Comparison of ENCODE assay signal across 8 mouse cellular contexts in genomic region chr12:80259216-80260055, GRCm38 (mm10). TPM values are rescaled to one million over a fixed set of nuclear protein-coding genes. Genes with fewer than 3 reads are reported as not detected.
A peak's percentile ranks its signal among the peaks of the same experiment; 100 is the strongest.
DNase-seq lines count a peak whose midpoint lies in the region; ATAC-seq lines count a peak whose summit lies in the region.

No protein-coding gene starts in this region.

- H3K27me3 ChIP-seq in embryonic facial prominence, embryonic 13.5 days: no peaks in the 10 kb centered on the region
- no peaks in the 10 kb centered on the region for H3K27me3 ChIP-seq in heart, embryonic 11.5 days (ENCODE audit: control insufficient read depth, insufficient read depth, low read length)
- H3K27me3 ChIP-seq in kidney, embryonic 15.5 days: no peaks in the 10 kb centered on the region
- peaks cover 59% of the 10 kb centered on the region for H3K27me3 ChIP-seq in liver, embryonic 13.5 days

- peak overlapping the region; percentile 83 for H3K4me3 ChIP-seq in embryonic facial prominence, embryonic 13.5 days
- peak overlapping the region; percentile 87 for H3K4me3 ChIP-seq in heart, embryonic 11.5 days (ENCODE audit: low read depth, low read length)
- H3K4me3 ChIP-seq in kidney, embryonic 15.5 days (replicated peaks): peak overlapping the region; percentile 95
- peak overlapping the region; percentile 65 for H3K4me3 ChIP-seq in liver, embryonic 13.5 days (replicated peaks)

- peak overlapping the region; percentile 99 for H3K27ac ChIP-seq in embryonic facial prominence, embryonic 13.5 days
- peak overlapping the region; percentile 97 for H3K27ac ChIP-seq in heart, embryonic 11.5 days (ENCODE audit: low read depth, low read length)
- peak overlapping the region; percentile 99 for H3K27ac ChIP-seq in kidney, embryonic 15.5 days
- H3K27ac ChIP-seq in liver, embryonic 13.5 days: peak overlapping the region; percentile 83

- WGBS in embryonic facial prominence, embryonic 13.5 days: under 1% methylated on average over 64 of the region's 64 CpGs
- WGBS in heart, embryonic 11.5 days (ENCODE audit: insufficient replicate concordance): under 1% methylated on average over 60 of the region's 64 CpGs
- WGBS in kidney, embryonic 15.5 days: under 1% methylated on average over 63 of the region's 64 CpGs
- under 1% methylated on average over 64 of the region's 64 CpGs for WGBS in liver, embryonic 13.5 days (ENCODE audit: insufficient replicate concordance)

- peak overlapping the region; percentile 91 for H3K9ac ChIP-seq in embryonic facial prominence, embryonic 13.5 days
- H3K9ac ChIP-seq in heart, embryonic 11.5 days (ENCODE audit: low read depth, low read length): peak overlapping the region; percentile 97
- peak overlapping the region; percentile 87 for H3K9ac ChIP-seq in kidney, embryonic 15.5 days
- H3K9ac ChIP-seq in liver, embryonic 13.5 days: peak overlapping the region; percentile 71

- peak; percentile 72 for DNase-seq in CD4-positive helper T cell, adult 2 months (ENCODE audit: low read depth, low spot score)
- peak; percentile 79 to 81 for DNase-seq in adrenal gland, postnatal 36 days
- peak; percentile 15 for DNase-seq in liver, embryonic 13.5 days
- peak; percentile 88 for DNase-seq in neural tube, embryonic 10.5 days (ENCODE audit: extremely low spot score, low spot score)
- peak; percentile 23 for DNase-seq in telencephalon, adult 2 months (ENCODE audit: low read depth, low spot score)

- no peaks in the 10 kb centered on the region for H3K9me3 ChIP-seq in embryonic facial prominence, embryonic 13.5 days
- no peaks in the 10 kb centered on the region for H3K9me3 ChIP-seq in heart, embryonic 11.5 days (replicated peaks; ENCODE audit: control insufficient read depth, low read length)
- H3K9me3 ChIP-seq in kidney, embryonic 15.5 days (replicated peaks): no peaks in the 10 kb centered on the region
- no peaks in the 10 kb centered on the region for H3K9me3 ChIP-seq in liver, embryonic 13.5 days (replicated peaks)

- H3K4me1 ChIP-seq in embryonic facial prominence, embryonic 13.5 days: peaks cover 30% of the 10 kb centered on the region
- peaks cover 37% of the 10 kb centered on the region for H3K4me1 ChIP-seq in heart, embryonic 11.5 days (ENCODE audit: control insufficient read depth, insufficient read depth, low read length)
- H3K4me1 ChIP-seq in kidney, embryonic 15.5 days: peaks cover 40% of the 10 kb centered on the region
- peaks cover 14% of the 10 kb centered on the region for H3K4me1 ChIP-seq in liver, embryonic 13.5 days (replicated peaks)

- peak overlapping the region; percentile 74 for H3K4me2 ChIP-seq in embryonic facial prominence, embryonic 13.5 days
- peak overlapping the region; percentile 67 for H3K4me2 ChIP-seq in heart, embryonic 11.5 days
- H3K4me2 ChIP-seq in kidney, embryonic 15.5 days: peak overlapping the region; percentile 89
- H3K4me2 ChIP-seq in liver, embryonic 13.5 days: peak overlapping the region; percentile 67

- H3K36me3 ChIP-seq in embryonic facial prominence, embryonic 13.5 days: no peaks in the 10 kb centered on the region
- H3K36me3 ChIP-seq in heart, embryonic 11.5 days (ENCODE audit: control insufficient read depth, insufficient read depth, low read length): no peaks in the 10 kb centered on the region
- H3K36me3 ChIP-seq in kidney, embryonic 15.5 days: no peaks in the 10 kb centered on the region
- H3K36me3 ChIP-seq in liver, embryonic 13.5 days: no peaks in the 10 kb centered on the region

- ATAC-seq in embryonic facial prominence, embryonic 13.5 days (ENCODE audit: insufficient number of reproducible peaks, insufficient read depth, low FRiP score, low TSS enrichment, low read depth): peak; percentile 82
- ATAC-seq in heart, embryonic 11.5 days (replicated peaks; ENCODE audit: insufficient number of reproducible peaks, low FRiP score, low TSS enrichment): peak; percentile 62
- peak; percentile 88 for ATAC-seq in kidney, embryonic 15.5 days (replicated peaks; ENCODE audit: low FRiP score)
- peak; percentile 56 for ATAC-seq in liver, embryonic 13.5 days (ENCODE audit: low read depth)

RNA-seq across cellular contexts. Expression of gene Actn1, which starts 0.7 kb away (rescaled TPM):
- total RNA-seq in adrenal gland, postnatal 36 days (2021): 10 to 100 TPM; 31.2 to 46.1 TPM
- polyA plus RNA-seq in embryonic facial prominence, embryonic 13.5 days (2015; fragmentation: Nextera tagmentation; extraction: Ambion mirVana): 37.5 and 39.4 TPM in 2 replicates
- 53.2 and 54.1 TPM in 2 replicates for polyA plus RNA-seq in heart, embryonic 11.5 days (2014; fragmentation: Nextera tagmentation; extraction: Ambion mirVana)
- polyA plus RNA-seq in kidney, embryonic 15.5 days (2015; fragmentation: Nextera tagmentation; extraction: Ambion mirVana): 46.0 and 47.6 TPM in 2 replicates
- polyA plus RNA-seq in liver, embryonic 13.5 days (2015; fragmentation: Nextera tagmentation; extraction: Ambion mirVana): 7.3 and 8.6 TPM in 2 replicates

Comparison
In these comparisons a context has a peak if more than half of its experiments do, and no peak if none do; other contexts are left out.
1. Peak in every context shown above with its lines: DNase-seq, ATAC-seq, H3K4me3 ChIP-seq and H3K27ac ChIP-seq.
2. DNase-seq: peak in every context shown above with its lines; median percentile 88 in neural tube, embryonic 10.5 days; 80 in adrenal gland, postnatal 36 days; 72 in CD4-positive helper T cell, adult 2 months; 23 in telencephalon, adult 2 months; 15 in liver, embryonic 13.5 days.